Mouse (Mus musculus): ENCODE measurements at regions not wholly inside any gene's neighbourhood (a gene's known extent, or its start where the extent isn't known, plus 50 kb on each side); places are given as distances from the start of the nearest gene placed in this dataset.

DNA sequence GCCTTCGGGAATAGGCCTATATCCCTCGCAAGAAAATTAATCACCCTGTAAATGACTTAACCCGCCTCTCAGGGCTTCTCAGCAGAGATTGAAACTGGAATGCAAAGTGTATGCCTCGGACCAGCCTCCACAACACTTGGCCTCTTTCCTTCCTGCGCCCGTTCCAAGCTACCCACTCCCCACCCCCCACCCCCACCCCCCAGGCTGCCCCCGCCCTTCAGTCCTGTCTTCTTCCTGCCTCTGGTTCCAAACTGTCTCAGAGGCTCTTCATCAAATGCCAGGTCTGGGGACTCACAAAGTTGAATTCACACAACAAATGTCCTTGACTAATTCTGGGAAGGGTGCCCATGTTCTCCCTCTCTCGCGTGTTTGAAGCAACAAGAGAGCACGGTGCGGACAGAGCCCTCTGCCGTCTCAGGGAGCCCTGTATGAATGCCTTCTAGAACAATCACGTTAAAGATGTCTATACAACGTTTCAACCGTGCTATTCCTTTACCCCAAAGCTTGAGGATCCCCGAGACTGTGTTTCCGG is 505.3 kb downstream of the Vrk1 start:
- peaks cover 36% of the 10 kb centered on the region for H3K9me3 ChIP-seq (ENCODE audit: control insufficient read depth, low read length)
- TF ChIP-seq TAL1 (IDR thresholded peaks at IDR 0.05; ENCODE audit: low read length) (no peak), GATA1 (IDR thresholded peaks at IDR 0.05; ENCODE audit: low read length) (no peak)

DNA sequence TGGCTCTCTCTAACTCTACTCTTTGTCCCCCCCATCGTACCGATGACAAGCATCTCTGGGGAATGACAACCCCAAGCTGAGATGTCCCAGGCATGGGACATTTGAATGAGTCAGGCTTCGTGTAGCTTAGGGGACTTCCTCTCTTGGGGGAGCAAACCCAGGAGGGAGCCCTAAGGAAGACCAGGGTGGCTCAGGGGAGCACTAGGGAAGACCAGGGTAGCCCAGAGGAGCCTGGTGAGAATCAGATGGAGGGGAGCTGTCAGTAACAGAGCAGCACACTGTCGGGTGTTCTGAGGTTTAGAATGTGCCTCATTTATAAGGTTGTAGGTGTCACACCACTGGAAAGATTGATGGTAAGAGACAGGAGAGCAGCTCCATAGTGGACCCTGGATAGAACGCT is 509.1 kb downstream of the Vrk1 start:
- H3K27me3 ChIP-seq (ENCODE audit: control insufficient read depth), result no peaks in the 10 kb centered on the region
- H3K36me3 ChIP-seq (ENCODE audit: control insufficient read depth), result no peaks in the 10 kb centered on the region
- no peaks in the 10 kb centered on the region for H3K4me1 ChIP-seq (ENCODE audit: control insufficient read depth)
- H3K4me3 ChIP-seq (replicated peaks), result no peak overlapping the region
- TF ChIP-seq GATA1 (IDR thresholded peaks at IDR 0.05; ENCODE audit: low read length) (no peak), TAL1 (IDR thresholded peaks at IDR 0.05; ENCODE audit: low read length) (no peak)
- H3K9me3 ChIP-seq (ENCODE audit: control insufficient read depth, low read length), result peaks cover 34% of the 10 kb centered on the region

More for the DNA sequence above, 505.3 kb downstream of the Vrk1 start:
- H3K27me3 ChIP-seq (ENCODE audit: control insufficient read depth), result no peaks in the 10 kb centered on the region
- H3K4me3 ChIP-seq (replicated peaks), result no peak overlapping the region
- no peaks in the 10 kb centered on the region for H3K36me3 ChIP-seq (ENCODE audit: control insufficient read depth)
- no peaks in the 10 kb centered on the region for H3K4me1 ChIP-seq (ENCODE audit: control insufficient read depth)

DNA sequence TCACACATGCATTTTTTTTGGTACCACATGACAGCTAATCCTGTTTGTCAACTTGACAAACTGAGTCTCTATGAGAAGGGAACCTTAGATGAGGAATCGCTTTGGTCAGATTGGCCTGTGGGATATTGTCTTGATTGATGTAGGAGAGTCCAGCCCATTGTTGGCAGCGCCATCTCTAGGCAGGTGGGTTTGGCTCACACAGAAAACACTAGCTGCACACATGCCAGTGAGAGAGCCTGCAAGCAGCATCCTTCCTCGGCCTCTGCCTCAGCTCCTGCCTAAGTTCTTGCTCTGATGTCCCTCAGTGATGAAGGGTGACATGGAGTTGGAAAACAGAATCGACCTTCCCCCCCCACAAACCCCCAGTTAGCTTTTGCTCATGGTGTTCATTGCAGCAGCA is 514.4 kb downstream of the Vrk1 start:
- Histone ChIP-seq H3K4me3 (replicated peaks) (no peak overlapping the region), H3K36me3 (ENCODE audit: control insufficient read depth) (no peaks in the 10 kb centered on the region), H3K9me3 (ENCODE audit: control insufficient read depth, low read length) (peaks cover 19% of the 10 kb centered on the region), H3K4me1 (ENCODE audit: control insufficient read depth) (no peaks in the 10 kb centered on the region), H3K27me3 (ENCODE audit: control insufficient read depth) (no peaks in the 10 kb centered on the region; the same call in 1 of the 2 replicates)
- TF ChIP-seq GATA1 (IDR thresholded peaks at IDR 0.05; ENCODE audit: low read length) (no peak), TAL1 (IDR thresholded peaks at IDR 0.05; ENCODE audit: low read length) (no peak)

DNA sequence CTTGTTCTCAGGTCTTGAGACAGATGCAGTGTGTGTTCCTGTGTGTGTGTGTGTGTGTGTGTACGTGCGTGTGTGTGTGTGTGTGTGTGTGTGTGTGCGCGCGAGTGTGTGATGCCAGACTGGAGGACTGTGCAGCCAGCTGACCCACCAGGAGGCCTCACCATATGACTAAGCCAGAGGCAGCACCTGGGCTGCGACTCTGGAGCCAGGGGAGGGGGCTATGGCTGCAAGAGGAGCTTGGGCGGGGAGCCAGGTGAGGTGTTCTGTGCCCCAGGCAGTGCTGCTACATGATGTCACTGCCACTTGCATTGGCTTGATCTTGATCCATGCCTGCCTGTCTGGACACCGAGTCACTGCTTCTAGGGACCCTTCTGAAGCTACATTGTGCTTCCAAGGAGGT is 517.1 kb downstream of the Vrk1 start:
- Histone ChIP-seq H3K4me1 (ENCODE audit: control insufficient read depth) (no peaks in the 10 kb centered on the region), H3K36me3 (ENCODE audit: control insufficient read depth) (no peaks in the 10 kb centered on the region), H3K9me3 (ENCODE audit: control insufficient read depth, low read length) (peaks cover 11% of the 10 kb centered on the region), H3K27me3 (ENCODE audit: control insufficient read depth) (no peaks in the 10 kb centered on the region; the same call in 1 of the 2 replicates), H3K4me3 (replicated peaks) (no peak overlapping the region)
- TF ChIP-seq GATA1 (IDR thresholded peaks at IDR 0.05; ENCODE audit: low read length), result no peak
- TF ChIP-seq TAL1 (IDR thresholded peaks at IDR 0.05; ENCODE audit: low read length), result no peak

DNA sequence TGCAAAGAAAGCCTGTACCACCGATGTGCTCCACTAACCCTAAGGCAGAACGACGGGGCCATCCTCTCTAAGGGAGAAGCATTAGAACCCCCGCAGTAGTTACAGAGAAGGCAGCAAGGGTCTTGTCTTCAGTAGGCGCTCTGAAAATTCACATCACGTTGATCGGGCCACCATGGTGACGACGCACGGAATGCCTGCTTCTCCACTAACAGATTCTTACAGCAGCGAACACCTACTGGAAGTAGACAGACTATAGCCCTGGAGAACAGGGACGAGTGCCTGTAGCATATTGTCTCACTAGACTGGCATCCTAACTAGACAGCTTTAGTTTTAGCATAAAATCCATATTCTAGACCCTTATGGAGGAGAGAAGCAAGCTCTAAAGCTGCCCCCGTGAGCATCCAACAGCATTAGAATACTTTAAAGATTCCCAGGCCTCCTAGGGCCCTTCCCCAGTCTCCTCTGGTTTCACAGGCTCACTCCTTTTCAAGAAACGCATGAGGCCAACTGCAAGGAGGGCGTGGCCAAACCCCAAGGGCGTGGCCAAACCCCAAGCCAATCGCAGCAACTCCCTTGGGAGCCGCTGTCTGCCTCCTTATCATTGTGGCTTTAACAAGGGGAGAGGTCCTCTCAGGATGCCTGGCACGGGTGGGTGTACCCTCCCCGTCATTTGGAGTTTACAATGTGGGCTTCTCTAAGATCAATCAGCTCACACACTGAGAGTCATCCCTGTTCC is 517.8 kb downstream of the Vrk1 start:
- Histone ChIP-seq H3K36me3 (ENCODE audit: control insufficient read depth) (no peaks in the 10 kb centered on the region), H3K27me3 (ENCODE audit: control insufficient read depth) (no peaks in the 10 kb centered on the region; the same call in 1 of the 2 replicates), H3K4me1 (ENCODE audit: control insufficient read depth) (no peaks in the 10 kb centered on the region), H3K9me3 (ENCODE audit: control insufficient read depth, low read length) (peaks cover 8% of the 10 kb centered on the region), H3K4me3 (replicated peaks) (no peak overlapping the region)
- no peak for TF ChIP-seq GATA1 (IDR thresholded peaks at IDR 0.05; ENCODE audit: low read length)
- TF ChIP-seq TAL1 (IDR thresholded peaks at IDR 0.05; ENCODE audit: low read length), result no peak

DNA sequence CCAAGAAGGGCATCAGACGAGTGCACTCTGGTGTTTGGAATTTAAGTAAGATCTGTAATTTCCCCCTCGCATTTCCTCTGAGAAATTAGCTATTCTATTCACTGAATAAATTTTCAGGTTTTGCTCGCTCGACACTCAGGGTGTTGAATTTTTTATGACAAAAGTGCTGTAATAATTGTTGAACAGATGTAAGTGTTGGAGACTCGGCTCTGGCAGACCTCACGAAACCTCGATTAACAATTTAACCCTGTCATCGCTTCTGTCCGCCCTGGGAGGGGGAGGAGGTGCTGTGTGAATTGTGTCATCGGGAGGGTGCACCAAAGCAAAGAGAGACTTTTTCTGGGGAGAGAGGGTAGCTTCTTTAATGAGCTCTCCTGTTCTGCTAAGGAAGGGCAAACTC is 518.5 kb downstream of the Vrk1 start:
- no peak for TF ChIP-seq GATA1 (IDR thresholded peaks at IDR 0.05; ENCODE audit: low read length)
- no peak for TF ChIP-seq TAL1 (IDR thresholded peaks at IDR 0.05; ENCODE audit: low read length)
- no peaks in the 10 kb centered on the region for H3K36me3 ChIP-seq (ENCODE audit: control insufficient read depth)
- peaks cover 7% of the 10 kb centered on the region; the same call in 1 of the 2 replicates for H3K9me3 ChIP-seq (ENCODE audit: control insufficient read depth, low read length)

DNA sequence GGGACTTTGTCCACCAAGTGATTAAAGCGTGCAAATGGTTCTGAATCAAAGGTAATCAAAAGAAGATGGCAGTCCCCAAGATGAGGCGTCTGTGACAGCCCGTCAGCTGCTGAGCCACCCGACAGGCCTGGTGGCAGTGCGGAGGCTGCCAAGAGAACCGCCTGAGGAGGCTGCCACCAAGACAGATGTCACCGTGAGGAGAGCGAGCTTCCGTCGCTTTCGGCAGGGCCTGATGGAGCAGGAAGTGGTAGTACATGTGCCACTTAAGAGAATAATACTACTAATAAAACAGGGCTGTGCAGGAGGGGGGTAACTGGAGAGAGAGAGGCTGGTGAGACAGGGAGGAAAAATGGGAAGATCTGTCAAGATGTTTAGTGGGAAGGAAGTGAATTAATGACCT is 519.1 kb downstream of the Vrk1 start:
- no peak for TF ChIP-seq TAL1 (IDR thresholded peaks at IDR 0.05; ENCODE audit: low read length)
- no peak for TF ChIP-seq GATA1 (IDR thresholded peaks at IDR 0.05; ENCODE audit: low read length)
- Histone ChIP-seq H3K9me3 (ENCODE audit: control insufficient read depth, low read length) (peaks cover 6% of the 10 kb centered on the region; the same call in 1 of the 2 replicates), H3K4me3 (replicated peaks) (no peak overlapping the region), H3K4me1 (ENCODE audit: control insufficient read depth) (no peaks in the 10 kb centered on the region), H3K27me3 (ENCODE audit: control insufficient read depth) (no peaks in the 10 kb centered on the region; the same call in 1 of the 2 replicates), H3K36me3 (ENCODE audit: control insufficient read depth) (no peaks in the 10 kb centered on the region)

More for the DNA sequence above, 518.5 kb downstream of the Vrk1 start:
- Histone ChIP-seq H3K4me3 (replicated peaks) (no peak overlapping the region), H3K27me3 (ENCODE audit: control insufficient read depth) (no peaks in the 10 kb centered on the region; the same call in 1 of the 2 replicates), H3K4me1 (ENCODE audit: control insufficient read depth) (no peaks in the 10 kb centered on the region)

DNA sequence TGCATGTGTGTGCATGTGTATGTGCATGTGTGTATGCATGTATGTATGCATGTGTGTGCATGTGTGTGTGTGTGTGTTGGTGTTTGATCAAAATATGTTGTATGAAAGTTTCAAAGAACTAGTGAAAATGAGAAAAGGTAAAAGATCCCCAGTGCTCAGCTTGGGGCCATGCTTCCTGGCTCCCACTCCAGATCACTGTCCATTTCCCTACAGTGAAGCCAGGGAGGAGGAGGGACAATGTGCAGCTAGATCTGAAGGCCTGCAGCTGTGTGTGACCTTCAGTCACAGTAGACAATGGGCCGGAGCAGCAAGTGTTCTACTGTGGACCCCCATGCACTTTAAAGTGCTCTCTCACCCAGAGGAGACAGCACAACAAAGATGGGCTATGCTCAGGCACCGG is 525.1 kb downstream of the Vrk1 start:
- TF ChIP-seq TAL1 (IDR thresholded peaks at IDR 0.05; ENCODE audit: low read length), result no peak
- no peak for TF ChIP-seq GATA1 (IDR thresholded peaks at IDR 0.05; ENCODE audit: low read length)
- Histone ChIP-seq H3K9me3 (ENCODE audit: control insufficient read depth, low read length) (peaks cover 13% of the 10 kb centered on the region), H3K4me3 (replicated peaks) (no peak overlapping the region), H3K36me3 (ENCODE audit: control insufficient read depth) (no peaks in the 10 kb centered on the region), H3K4me1 (ENCODE audit: control insufficient read depth) (no peaks in the 10 kb centered on the region), H3K27me3 (ENCODE audit: control insufficient read depth) (no peaks in the 10 kb centered on the region)

DNA sequence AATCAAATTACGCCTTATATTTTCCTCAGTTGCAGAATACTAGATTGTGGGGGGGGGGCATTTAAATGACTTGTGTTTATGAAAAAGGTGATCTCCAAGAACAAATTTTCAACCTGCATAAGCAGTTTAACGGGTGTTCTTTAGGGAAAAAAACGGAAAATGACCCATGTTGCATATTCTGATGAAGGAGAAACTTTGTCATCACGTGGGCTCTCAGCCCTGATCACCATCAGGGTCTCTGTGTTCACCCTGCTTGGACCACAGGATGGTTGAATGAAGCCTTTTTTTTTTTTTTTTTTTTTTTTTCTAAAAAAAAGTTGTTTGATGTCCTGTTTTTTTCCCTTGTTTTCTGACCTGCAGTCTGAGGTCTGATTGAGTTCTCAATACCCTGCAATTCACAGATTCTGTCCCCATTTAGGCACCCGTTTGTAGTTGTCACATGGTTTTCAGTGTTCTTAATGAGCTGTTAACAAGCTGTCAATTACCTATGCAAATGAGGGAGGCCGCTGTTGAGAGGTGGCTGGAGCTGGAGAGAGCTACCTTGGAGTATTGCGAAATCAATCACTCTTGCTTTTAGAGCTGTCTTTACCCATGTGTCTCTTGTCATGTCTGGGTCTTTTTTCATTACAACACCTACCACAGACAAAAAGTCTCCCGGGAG is 525.7 kb downstream of the Vrk1 start:
- Histone ChIP-seq H3K4me1 (ENCODE audit: control insufficient read depth) (no peaks in the 10 kb centered on the region), H3K4me3 (replicated peaks) (no peak overlapping the region), H3K36me3 (ENCODE audit: control insufficient read depth) (no peaks in the 10 kb centered on the region), H3K27me3 (ENCODE audit: control insufficient read depth) (no peaks in the 10 kb centered on the region), H3K9me3 (ENCODE audit: control insufficient read depth, low read length) (peaks cover 18% of the 10 kb centered on the region)
- TF ChIP-seq TAL1 (IDR thresholded peaks at IDR 0.05; ENCODE audit: low read length) (no peak), GATA1 (IDR thresholded peaks at IDR 0.05; ENCODE audit: low read length) (no peak)
